Mouse (Mus musculus): Measurements from ENCODE around the gene Tnfrsf11a. TPM values are rescaled to one million over a fixed set of nuclear protein-coding genes. Genes with fewer than 3 reads are reported as not detected.
A peak's percentile ranks its signal among the peaks of the same experiment; 100 is the strongest.

The Tnfrsf11a gene
- polyA plus RNA-seq, 1 experiment from 2014 or later, result 2.8 TPM

DNA sequence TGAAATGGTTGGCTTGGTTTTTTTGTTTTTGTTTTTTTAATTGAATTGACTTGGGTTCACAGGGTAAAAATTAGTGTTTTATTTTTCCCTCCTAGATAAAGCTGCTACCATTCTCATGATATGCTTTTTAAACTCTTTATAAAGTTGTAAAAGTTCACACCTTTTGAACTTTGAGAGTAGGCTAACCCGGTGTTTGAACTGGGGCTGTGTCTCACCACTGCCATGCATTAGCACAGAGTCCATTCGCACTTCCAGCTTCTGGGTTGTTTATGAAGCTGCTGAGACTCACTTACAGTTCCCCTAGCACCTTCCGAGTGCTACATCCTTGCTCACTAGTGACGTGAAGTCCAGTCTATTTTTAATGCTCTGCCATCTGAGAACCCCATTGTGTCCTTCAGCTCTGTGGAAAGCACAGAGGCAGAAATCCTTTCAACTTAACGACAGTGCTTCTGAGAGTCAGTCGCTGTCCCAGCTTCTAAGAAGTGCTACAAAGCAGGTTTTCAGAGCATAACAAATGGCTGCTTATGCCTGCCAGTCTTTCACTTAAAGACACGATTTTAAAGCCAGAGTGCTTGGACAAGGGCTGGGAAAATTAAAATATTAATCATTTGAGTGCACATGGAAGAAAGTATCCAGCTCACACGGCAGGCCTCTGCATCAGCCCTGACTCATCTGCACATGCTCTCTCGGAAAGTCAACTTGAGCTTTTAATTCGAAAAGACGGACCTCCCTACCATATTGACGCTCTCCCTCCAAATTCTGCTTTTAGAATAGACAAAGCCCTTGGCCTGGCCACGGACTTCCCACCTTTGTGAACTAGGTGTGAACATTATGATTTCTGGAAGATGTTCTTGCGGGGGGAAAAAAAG is 34.1 kb downstream of the Tnfrsf11a start:
- Histone ChIP-seq H3K4me1 (peaks cover 26% of the 10 kb centered on the region), H3K27me3 (no peaks in the 10 kb centered on the region), H3K36me3 (no peaks in the 10 kb centered on the region), H3K4me3 (no peak overlapping the region), H3K9ac (no peak overlapping the region), H3K4me2 (no peak overlapping the region), H3K27ac (no peak overlapping the region; the same call in 1 of the 2 replicates), H3K9me3 (no peaks in the 10 kb centered on the region)
- 55% methylated on average over 14 of the region's 14 CpGs for WGBS
- no peak for ATAC-seq (ENCODE audit: borderline replicate concordance, extremely low read depth, low FRiP score, low TSS enrichment)

DNA sequence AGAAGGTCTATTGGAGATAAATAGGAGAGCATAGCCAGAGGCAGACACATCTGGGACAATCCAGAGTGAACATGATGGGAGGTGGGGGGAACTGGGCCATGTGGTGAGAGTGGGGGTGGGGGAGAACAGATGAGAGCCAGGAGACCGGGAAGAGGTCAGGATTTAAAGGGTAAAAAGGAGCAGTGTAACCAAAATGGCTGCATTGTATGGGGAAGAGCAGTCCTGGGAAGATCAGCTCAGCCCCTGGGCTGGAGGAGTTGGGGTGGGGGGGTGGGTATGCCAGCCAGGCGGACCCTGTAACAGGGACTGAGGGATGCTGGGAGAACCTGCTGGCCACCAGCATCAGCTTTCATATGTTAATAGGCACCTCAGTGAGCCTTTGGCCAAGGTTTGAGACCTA is 34.8 kb downstream of the Tnfrsf11a start:
- no peak overlapping the region for H3K4me3 ChIP-seq
- 70% methylated on average over 2 of the region's 2 CpGs for WGBS
- peaks cover 28% of the 10 kb centered on the region for H3K4me1 ChIP-seq
- H3K9me3 ChIP-seq, result no peaks in the 10 kb centered on the region
- no peaks in the 10 kb centered on the region for H3K36me3 ChIP-seq
- H3K4me2 ChIP-seq, result no peak overlapping the region
- no peaks in the 10 kb centered on the region for H3K27me3 ChIP-seq
- H3K27ac ChIP-seq, result no peak overlapping the region
- no peak for ATAC-seq (ENCODE audit: borderline replicate concordance, extremely low read depth, low FRiP score, low TSS enrichment)
- H3K9ac ChIP-seq, result no peak overlapping the region

DNA sequence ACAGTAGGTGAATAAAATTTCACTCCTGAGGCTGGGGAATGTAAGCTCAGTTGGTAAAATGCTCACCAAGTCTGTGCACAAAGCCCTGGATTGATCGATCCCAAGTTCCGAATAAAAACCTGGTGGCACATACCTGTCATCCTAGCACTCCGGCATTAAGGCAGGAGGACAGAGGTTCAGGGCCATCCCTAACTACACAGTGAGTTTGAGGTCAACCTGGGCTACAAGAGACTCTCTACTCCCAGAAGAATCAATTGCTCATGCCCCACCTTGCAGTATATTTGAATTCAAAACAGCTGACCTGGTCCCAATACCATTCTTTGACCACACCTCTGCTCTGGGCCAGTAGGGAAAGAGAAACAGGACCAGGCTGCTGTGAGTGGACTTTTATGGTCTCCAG is 35.2 kb downstream of the Tnfrsf11a start:
- peaks cover 28% of the 10 kb centered on the region for H3K4me1 ChIP-seq
- no peaks in the 10 kb centered on the region for H3K36me3 ChIP-seq
- no peaks in the 10 kb centered on the region for H3K9me3 ChIP-seq
- no peak for ATAC-seq (ENCODE audit: borderline replicate concordance, extremely low read depth, low FRiP score, low TSS enrichment)
- WGBS, result 95% methylated on average over 3 of the region's 3 CpGs
- H3K27me3 ChIP-seq, result no peaks in the 10 kb centered on the region
- H3K4me2 ChIP-seq, result no peak overlapping the region
- H3K4me3 ChIP-seq, result no peak overlapping the region
- no peak overlapping the region for H3K27ac ChIP-seq
- H3K9ac ChIP-seq, result no peak overlapping the region

DNA sequence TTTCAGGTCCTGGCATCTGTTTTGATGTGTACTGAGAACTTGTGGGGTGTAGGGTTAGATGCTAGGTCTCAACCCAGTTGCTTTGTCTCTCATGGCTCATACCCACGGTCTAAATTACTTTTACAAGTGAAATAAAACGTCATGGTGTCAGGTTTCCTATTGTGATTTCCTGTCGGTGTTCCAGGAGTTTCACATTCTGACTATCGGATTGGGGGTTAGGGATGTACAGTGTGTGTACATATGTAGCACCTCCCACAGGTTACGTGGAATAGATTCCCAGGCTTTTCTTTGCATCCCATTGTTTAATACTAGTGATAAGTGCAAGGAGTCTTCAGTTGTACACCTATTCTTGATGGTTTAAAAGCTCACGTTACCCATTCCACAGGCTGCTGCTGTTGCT is 38.5 kb downstream of the Tnfrsf11a start:
- no peak for ATAC-seq (ENCODE audit: borderline replicate concordance, extremely low read depth, low FRiP score, low TSS enrichment)
- H3K27me3 ChIP-seq, result no peaks in the 10 kb centered on the region
- no peak overlapping the region for H3K9ac ChIP-seq
- H3K4me2 ChIP-seq, result no peak overlapping the region
- no peaks in the 10 kb centered on the region for H3K36me3 ChIP-seq
- 33% methylated on average over 6 of the region's 6 CpGs for WGBS
- no peak overlapping the region for H3K4me3 ChIP-seq
- H3K9me3 ChIP-seq, result no peaks in the 10 kb centered on the region
- peaks cover 18% of the 10 kb centered on the region for H3K4me1 ChIP-seq
- H3K27ac ChIP-seq, result no peak overlapping the region

DNA sequence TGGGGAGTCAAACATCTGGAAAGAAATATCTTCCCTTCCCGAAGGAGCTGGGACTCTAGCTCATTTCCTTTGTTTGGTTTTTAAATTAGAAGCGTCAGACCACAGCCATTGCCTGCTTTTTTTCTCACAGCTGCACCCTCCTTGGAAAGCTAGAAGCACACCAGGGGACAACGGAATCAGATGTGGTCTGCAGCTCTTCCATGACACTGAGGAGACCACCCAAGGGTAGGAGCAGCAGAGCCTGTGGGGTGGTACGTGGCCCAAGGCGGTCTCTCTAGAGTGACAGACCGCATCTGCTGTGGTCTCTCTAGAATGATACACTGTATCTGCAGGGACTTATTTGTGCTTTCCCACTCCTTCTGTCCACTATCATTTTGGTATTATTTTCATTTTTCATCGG is 39.2 kb downstream of the Tnfrsf11a start:
- no peak for ATAC-seq (ENCODE audit: borderline replicate concordance, extremely low read depth, low FRiP score, low TSS enrichment)
- H3K4me1 ChIP-seq, result peaks cover 14% of the 10 kb centered on the region
- H3K27ac ChIP-seq, result 0 out of 2 replicates have a peak overlapping the region, but pooled peaks have one; percentile 15
- H3K4me3 ChIP-seq, result no peak overlapping the region
- H3K9ac ChIP-seq, result no peak overlapping the region
- H3K9me3 ChIP-seq, result no peaks in the 10 kb centered on the region
- no peak overlapping the region for H3K4me2 ChIP-seq
- 46% methylated on average over 7 of the region's 7 CpGs for WGBS
- no peaks in the 10 kb centered on the region for H3K36me3 ChIP-seq
- no peaks in the 10 kb centered on the region for H3K27me3 ChIP-seq

DNA sequence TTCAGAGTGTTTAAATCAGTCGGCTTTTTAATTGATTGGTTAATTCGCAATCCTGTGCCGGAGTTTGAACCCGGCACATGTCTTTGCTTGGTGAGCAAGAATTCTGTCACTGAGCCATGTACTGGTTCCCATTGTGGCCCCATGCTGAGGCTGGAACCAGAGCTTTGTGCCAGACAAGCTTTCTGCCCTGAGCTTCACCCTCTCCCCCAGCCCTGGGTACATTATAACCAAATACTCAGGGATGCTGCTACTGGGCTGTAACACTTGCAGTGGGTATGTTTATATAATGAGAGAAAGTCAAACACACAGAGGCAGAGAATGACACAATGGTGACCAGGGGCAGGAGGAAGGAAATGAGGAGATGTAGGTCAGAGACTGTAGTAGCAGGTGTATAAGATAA is 43.8 kb downstream of the Tnfrsf11a start:
- Histone ChIP-seq H3K4me2 (no peak overlapping the region), H3K9ac (no peak overlapping the region), H3K9me3 (no peaks in the 10 kb centered on the region), H3K36me3 (no peaks in the 10 kb centered on the region), H3K27me3 (no peaks in the 10 kb centered on the region), H3K4me3 (no peak overlapping the region), H3K4me1 (peaks cover 5% of the 10 kb centered on the region), H3K27ac (no peak overlapping the region)
- WGBS, result 90% methylated on average over 4 of the region's 4 CpGs
- ATAC-seq (ENCODE audit: borderline replicate concordance, extremely low read depth, low FRiP score, low TSS enrichment), result no peak

DNA sequence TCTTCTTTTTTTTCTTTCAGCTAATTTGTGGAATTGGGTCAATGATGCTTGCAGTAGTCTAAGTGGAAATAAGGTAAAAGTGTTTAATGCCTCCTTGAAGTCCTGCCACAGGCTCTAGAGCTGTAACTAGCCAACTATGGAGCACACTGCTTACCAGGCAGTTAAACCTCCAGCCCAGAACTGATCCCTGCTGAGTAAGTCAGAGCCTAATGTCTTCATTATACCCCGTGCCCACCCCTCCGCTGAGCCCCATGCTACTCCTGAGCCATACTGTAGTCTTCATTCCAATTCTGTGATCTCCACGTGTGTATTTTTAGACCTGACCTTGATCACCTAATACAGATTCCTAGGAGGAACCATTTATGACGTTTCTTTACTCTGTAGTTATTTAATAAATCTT is 44.5 kb downstream of the Tnfrsf11a start:
- Histone ChIP-seq H3K9ac (no peak overlapping the region), H3K4me1 (no peaks in the 10 kb centered on the region), H3K4me3 (no peak overlapping the region), H3K36me3 (no peaks in the 10 kb centered on the region), H3K27ac (no peak overlapping the region), H3K9me3 (no peaks in the 10 kb centered on the region), H3K27me3 (no peaks in the 10 kb centered on the region), H3K4me2 (no peak overlapping the region)
- 62% methylated on average over 4 of the region's 4 CpGs for WGBS
- ATAC-seq (ENCODE audit: borderline replicate concordance, extremely low read depth, low FRiP score, low TSS enrichment), result no peak

DNA sequence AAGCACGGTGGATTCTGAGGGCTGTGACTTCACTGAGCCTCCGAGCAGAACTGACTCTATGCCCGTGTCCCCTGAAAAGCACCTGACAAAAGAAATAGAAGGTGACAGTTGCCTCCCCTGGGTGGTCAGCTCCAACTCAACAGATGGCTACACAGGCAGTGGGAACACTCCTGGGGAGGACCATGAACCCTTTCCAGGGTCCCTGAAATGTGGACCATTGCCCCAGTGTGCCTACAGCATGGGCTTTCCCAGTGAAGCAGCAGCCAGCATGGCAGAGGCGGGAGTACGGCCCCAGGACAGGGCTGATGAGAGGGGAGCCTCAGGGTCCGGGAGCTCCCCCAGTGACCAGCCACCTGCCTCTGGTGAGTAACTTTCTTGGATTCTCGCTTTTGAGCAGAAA is 46.9 kb downstream of the Tnfrsf11a start:
- 92% methylated on average over 7 of the region's 7 CpGs for WGBS
- H3K4me1 ChIP-seq, result no peaks in the 10 kb centered on the region

DNA sequence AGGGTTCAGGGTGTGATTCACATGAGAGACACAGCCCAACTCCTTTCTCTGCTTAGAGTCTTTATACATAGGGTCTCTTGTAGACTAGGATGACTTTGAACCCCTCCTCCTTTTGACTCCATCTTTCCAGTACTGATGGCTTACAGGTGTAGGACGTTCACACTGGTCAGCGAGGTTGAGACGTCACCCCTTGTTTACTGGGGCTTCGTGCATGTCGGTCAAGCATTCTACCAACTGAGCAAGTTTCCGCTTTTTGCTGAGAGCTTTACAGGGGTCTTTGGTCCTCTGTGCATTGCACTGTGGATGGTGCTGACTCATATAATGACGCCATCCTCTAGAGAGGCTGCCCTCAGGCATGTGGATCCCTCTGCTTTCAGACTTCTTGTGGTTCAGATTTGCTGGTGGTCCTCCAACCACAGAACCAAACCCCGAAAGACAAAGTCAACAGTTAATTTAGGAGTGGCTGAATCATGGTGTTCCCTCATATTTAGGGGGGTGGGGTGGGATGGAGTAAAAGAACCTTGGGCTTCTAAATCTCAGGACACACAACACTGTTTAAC is 47.3 kb downstream of the Tnfrsf11a start:
- H3K4me1 ChIP-seq, result no peaks in the 10 kb centered on the region
- no peak overlapping the region for H3K4me3 ChIP-seq
- no peak overlapping the region for H3K27ac ChIP-seq
- H3K4me2 ChIP-seq, result no peak overlapping the region
- no peak for ATAC-seq (ENCODE audit: borderline replicate concordance, extremely low read depth, low FRiP score, low TSS enrichment)
- WGBS, result 85% methylated on average over 8 of the region's 8 CpGs
- H3K36me3 ChIP-seq, result no peaks in the 10 kb centered on the region
- no peaks in the 10 kb centered on the region for H3K27me3 ChIP-seq
- H3K9ac ChIP-seq, result no peak overlapping the region
- H3K9me3 ChIP-seq, result no peaks in the 10 kb centered on the region

More for the DNA sequence above, 46.9 kb downstream of the Tnfrsf11a start:
- no peak for ATAC-seq (ENCODE audit: borderline replicate concordance, extremely low read depth, low FRiP score, low TSS enrichment)
- Histone ChIP-seq H3K27ac (no peak overlapping the region), H3K9me3 (no peaks in the 10 kb centered on the region), H3K36me3 (no peaks in the 10 kb centered on the region), H3K4me3 (no peak overlapping the region), H3K27me3 (no peaks in the 10 kb centered on the region), H3K9ac (no peak overlapping the region), H3K4me2 (no peak overlapping the region)

DNA sequence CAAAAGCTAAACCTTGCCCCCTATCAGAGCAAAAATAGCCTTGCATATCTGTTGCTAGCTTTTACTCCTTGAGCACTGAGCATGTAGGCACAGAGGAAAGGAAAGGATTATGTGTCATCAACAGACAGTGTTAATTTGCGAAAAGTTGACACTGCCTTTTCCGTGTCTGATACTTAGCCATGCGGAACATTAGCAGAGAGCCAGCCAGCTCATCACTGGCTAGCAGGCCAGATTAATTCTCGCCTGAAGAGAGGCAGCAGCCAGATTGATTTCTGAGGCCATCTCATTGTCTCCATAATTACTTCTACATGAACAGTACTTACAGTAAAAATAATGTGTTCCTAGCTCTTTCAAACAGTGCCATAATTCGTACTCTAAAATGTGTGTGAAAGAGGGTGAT is 48.7 kb downstream of the Tnfrsf11a start:
- Histone ChIP-seq H3K27me3 (no peaks in the 10 kb centered on the region), H3K27ac (no peak overlapping the region), H3K4me3 (no peak overlapping the region), H3K9ac (no peak overlapping the region), H3K9me3 (no peaks in the 10 kb centered on the region), H3K4me2 (no peak overlapping the region), H3K4me1 (no peaks in the 10 kb centered on the region), H3K36me3 (no peaks in the 10 kb centered on the region)
- 76% methylated on average over 5 of the region's 5 CpGs for WGBS
- no peak for ATAC-seq (ENCODE audit: borderline replicate concordance, extremely low read depth, low FRiP score, low TSS enrichment)

DNA sequence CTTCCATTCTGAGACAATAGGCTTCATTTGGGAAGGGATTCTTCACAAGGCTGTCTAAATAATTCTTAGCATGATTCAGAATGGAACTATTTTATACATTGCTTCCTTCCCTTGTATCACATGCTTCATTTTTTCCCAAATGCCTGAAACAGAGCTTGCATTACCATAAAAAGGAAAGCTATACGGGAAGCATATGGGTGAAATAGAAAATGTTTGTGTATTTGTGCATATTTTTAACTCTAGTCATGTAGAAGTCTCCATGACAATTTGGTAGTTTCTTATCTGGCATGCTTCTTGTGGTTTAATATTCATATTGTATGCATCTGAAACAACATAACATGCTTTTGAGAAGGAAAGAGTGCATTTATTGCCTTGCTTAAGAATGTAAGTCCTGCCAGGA is 52.3 kb downstream of the Tnfrsf11a start:
- WGBS, result 80% methylated on average over 1 of the region's 1 CpGs
- Histone ChIP-seq H3K9ac (no peak overlapping the region), H3K27ac (no peak overlapping the region), H3K4me3 (no peak overlapping the region), H3K4me1 (no peaks in the 10 kb centered on the region), H3K9me3 (no peaks in the 10 kb centered on the region), H3K27me3 (no peaks in the 10 kb centered on the region), H3K4me2 (no peak overlapping the region), H3K36me3 (no peaks in the 10 kb centered on the region)
- no peak for ATAC-seq (ENCODE audit: borderline replicate concordance, extremely low read depth, low FRiP score, low TSS enrichment)

DNA sequence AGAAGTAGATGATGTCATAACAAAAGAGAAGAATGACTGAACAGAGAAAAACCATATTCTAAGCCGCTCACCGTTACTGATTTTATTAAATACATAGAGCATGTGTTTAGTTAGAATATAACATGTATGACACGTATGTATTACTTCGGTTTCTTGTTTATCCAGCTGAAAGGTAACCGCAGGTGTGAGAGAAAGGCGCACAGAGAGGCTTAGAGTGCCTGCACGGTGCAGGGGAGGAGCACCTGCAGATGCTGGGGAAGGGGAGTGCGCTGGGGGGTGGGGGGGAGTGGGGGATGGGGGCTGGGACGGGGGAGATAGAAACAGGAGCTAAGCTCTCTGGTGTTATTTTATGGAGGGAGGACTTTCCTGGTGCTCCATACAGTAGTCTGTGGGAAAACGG is 62.4 kb downstream of the Tnfrsf11a start:
- no peak overlapping the region for H3K9ac ChIP-seq
- peaks cover 7% of the 10 kb centered on the region; the same call in 1 of the 2 replicates for H3K27me3 ChIP-seq
- no peaks in the 10 kb centered on the region for H3K36me3 ChIP-seq
- no peak for ATAC-seq (ENCODE audit: borderline replicate concordance, extremely low read depth, low FRiP score, low TSS enrichment)
- H3K9me3 ChIP-seq, result no peaks in the 10 kb centered on the region
- H3K4me3 ChIP-seq, result no peak overlapping the region
- H3K27ac ChIP-seq, result no peak overlapping the region
- peak overlapping the region; percentile 20 for H3K4me2 ChIP-seq
- H3K4me1 ChIP-seq, result peaks cover 16% of the 10 kb centered on the region; the same call in 1 of the 2 replicates
- WGBS, result 13% methylated on average over 10 of the region's 10 CpGs

Data from lung, embryonic 15.5 days (tissue).